Mouse (Mus musculus) A20 (cell line): ENCODE results near the gene Carhsp1.

Experiments used
- DNase-seq: peaks from one replicate; pipeline ENCODE4 v3.0.0-alpha.2; 2011; ENCODE audit warnings: low read depth, low spot score

Gene Carhsp1

GRCm38 (mm10) chr16:8671551-8672349, at the start of gene Carhsp1:
Carhsp1 (minus strand) TSS chr16:8672155.
- peak; percentile 97 for DNase-seq

- DNase-seq, result no peak
These were observed 48.5 kb upstream of the Carhsp1 start for GRCm38 (mm10) chr16:8720447-8720846.

GRCm38 (mm10) chr16:8717744-8718143, 45.8 kb upstream of the Carhsp1 start:
- DNase-seq, result no peak

GRCm38 (mm10) chr16:8716300-8716699, 44.3 kb upstream of the Carhsp1 start:
- no peak for DNase-seq

- no peak for DNase-seq
These were observed 43.6 kb upstream of the Carhsp1 start for GRCm38 (mm10) chr16:8715513-8716080.

- DNase-seq, result no peak
These were observed 42.9 kb upstream of the Carhsp1 start for GRCm38 (mm10) chr16:8714851-8715250.

GRCm38 (mm10) chr16:8711998-8712397, 40.0 kb upstream of the Carhsp1 start:
- DNase-seq, result no peak

- no peak for DNase-seq
These were observed 28.6 kb upstream of the Carhsp1 start for GRCm38 (mm10) chr16:8700586-8700985.

GRCm38 (mm10) chr16:8699556-8699955, 27.6 kb upstream of the Carhsp1 start:
- DNase-seq, result no peak

- DNase-seq, result no peak
These were observed 19.3 kb upstream of the Carhsp1 start for GRCm38 (mm10) chr16:8691206-8691605.

- no peak for DNase-seq
These were observed 18.2 kb upstream of the Carhsp1 start for GRCm38 (mm10) chr16:8689979-8690656.

- DNase-seq, result no peak
These were observed 15.7 kb upstream of the Carhsp1 start for GRCm38 (mm10) chr16:8687559-8688112.

GRCm38 (mm10) chr16:8686871-8687535, 15.0 kb upstream of the Carhsp1 start:
- DNase-seq, result no peak

- peak; percentile 73 for DNase-seq
These were observed 14.3 kb upstream of the Carhsp1 start for GRCm38 (mm10) chr16:8686121-8686870.

GRCm38 (mm10) chr16:8685087-8685486, 13.1 kb upstream of the Carhsp1 start:
- no peak for DNase-seq

- no peak for DNase-seq
These were observed 8.5 kb upstream of the Carhsp1 start, which contains the start of gene Gm5767 for GRCm38 (mm10) chr16:8680470-8680869. Gm5767 (plus strand) TSS chr16:8680770.

- DNase-seq, result no peak
These were observed 7.8 kb upstream of the Carhsp1 start for GRCm38 (mm10) chr16:8679780-8680179.

- DNase-seq, result no peak
These were observed 6.7 kb upstream of the Carhsp1 start for GRCm38 (mm10) chr16:8678676-8679075.

- no peak for DNase-seq
These were observed 6.1 kb upstream of the Carhsp1 start for GRCm38 (mm10) chr16:8678035-8678434.

GRCm38 (mm10) chr16:8676800-8677199, 4.8 kb upstream of the Carhsp1 start:
- peak; percentile 61 for DNase-seq

GRCm38 (mm10) chr16:8676228-8676627, 4.3 kb upstream of the Carhsp1 start:
- no peak for DNase-seq
